Mouse (Mus musculus) ES-Bruce4 (cell line): ENCODE measurements around the gene Tmppe.

Source experiments
- CTCF ChIP-seq: IDR thresholded peaks from one replicate; pipeline ENCODE4 v1.8.1; 2011; ENCODE audit warnings: low read depth, low read length
- POLR2A ChIP-seq: IDR thresholded peaks from one replicate; pipeline ENCODE4 v1.8.1; 2011; ENCODE audit warnings: low read length; ENCODE audit not compliant: insufficient read depth

DNA sequence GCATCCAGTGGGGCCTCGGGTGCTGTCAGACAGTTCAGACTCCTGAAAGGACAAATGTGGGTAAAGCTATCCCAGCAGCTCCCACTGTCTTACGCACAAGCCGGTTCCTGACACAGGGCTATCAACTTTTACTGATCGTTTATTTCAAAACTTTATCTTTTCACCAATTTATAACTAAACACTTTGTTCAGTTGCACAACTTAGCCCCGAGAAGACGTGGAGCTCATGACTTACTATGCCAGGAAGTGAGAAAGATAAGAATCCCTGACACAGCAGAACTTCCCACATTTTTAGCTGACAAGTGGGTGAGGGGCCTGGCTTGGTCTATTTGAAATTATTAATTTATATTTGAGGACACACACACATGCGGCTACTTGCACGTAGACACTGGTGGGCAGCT, 6.2 kb upstream of the Tmppe start:
- TF ChIP-seq CTCF (no peak), POLR2A (no peak)
